Mouse (Mus musculus): ENCODE measurements at regions not wholly inside any gene's neighbourhood (a gene's known extent, or its start where the extent isn't known, plus 50 kb on each side); places are given as distances from the start of the nearest gene placed in this dataset.

DNA sequence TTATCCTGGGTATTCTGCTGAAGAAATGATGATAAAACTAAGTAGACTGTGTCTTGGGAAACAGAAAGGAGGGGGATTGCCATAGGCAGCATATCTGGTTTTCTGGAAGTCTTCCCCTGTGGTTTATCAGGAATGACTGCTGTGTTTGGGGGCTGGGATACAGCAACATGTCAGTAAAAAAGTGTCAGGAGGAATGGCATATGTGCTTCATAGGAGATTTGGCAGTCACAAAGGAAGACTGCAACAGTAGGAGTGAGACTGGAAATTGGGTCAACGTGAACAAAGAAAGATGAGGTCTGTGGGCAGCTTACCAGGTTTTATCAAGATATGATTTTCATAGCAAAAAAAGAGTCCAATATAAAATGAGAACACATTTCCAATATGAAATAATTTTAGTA, 641.1 kb upstream of the Nrxn1 start:
- Histone ChIP-seq H3K36me3 (ENCODE audit: control insufficient read depth, insufficient read depth) (no peaks in the 10 kb centered on the region), H3ac (ENCODE audit: control insufficient read depth, insufficient read length) (no peak overlapping the region), H3K27me3 (ENCODE audit: control insufficient read depth, insufficient read depth, insufficient read length) (no peaks in the 10 kb centered on the region), H3K4me2 (ENCODE audit: low read depth) (no peak overlapping the region), H3K79me2 (ENCODE audit: control insufficient read depth, insufficient read depth) (no peaks in the 10 kb centered on the region), H3K4me3 (no peak overlapping the region)
- TF ChIP-seq MYOG (IDR thresholded peaks at IDR 0.05; ENCODE audit: control insufficient read depth in 1 of 3, insufficient read depth in 1 of 3, insufficient read length in 2 of 3, low read depth in 2 of 3) (no peak), SRF (IDR thresholded peaks at IDR 0.05; ENCODE audit: control insufficient read depth, insufficient read length, low read depth) (no peak), MAX (IDR thresholded peaks at IDR 0.05; ENCODE audit: low read depth) (no peak), POLR2A (IDR thresholded peaks at IDR 0.05; ENCODE audit: insufficient read length, low read depth) (no peak), TCF3 (IDR thresholded peaks at IDR 0.05; ENCODE audit: insufficient read length, low read depth) (no peak), POLR2AphosphoS2 (IDR thresholded peaks at IDR 0.05; ENCODE audit: insufficient read length, low read depth) (no peak), USF1 (IDR thresholded peaks at IDR 0.05; ENCODE audit: low read depth) (no peak), E2F4 (IDR thresholded peaks at IDR 0.05; ENCODE audit: insufficient read depth) (no peak), REST (IDR thresholded peaks at IDR 0.05; ENCODE audit: insufficient read depth, insufficient read length) (no peak), CEBPB (IDR thresholded peaks at IDR 0.05; ENCODE audit: insufficient read depth, poor library complexity, severe bottlenecking) (no peak), TCF12 (IDR thresholded peaks at IDR 0.05; ENCODE audit: insufficient read depth, poor library complexity, severe bottlenecking) (no peak), MYOD1 (IDR thresholded peaks at IDR 0.05; ENCODE audit: control insufficient read depth in 1 of 3, insufficient read length in 2 of 3, low read depth in 2 of 3) (no peak)

DNA sequence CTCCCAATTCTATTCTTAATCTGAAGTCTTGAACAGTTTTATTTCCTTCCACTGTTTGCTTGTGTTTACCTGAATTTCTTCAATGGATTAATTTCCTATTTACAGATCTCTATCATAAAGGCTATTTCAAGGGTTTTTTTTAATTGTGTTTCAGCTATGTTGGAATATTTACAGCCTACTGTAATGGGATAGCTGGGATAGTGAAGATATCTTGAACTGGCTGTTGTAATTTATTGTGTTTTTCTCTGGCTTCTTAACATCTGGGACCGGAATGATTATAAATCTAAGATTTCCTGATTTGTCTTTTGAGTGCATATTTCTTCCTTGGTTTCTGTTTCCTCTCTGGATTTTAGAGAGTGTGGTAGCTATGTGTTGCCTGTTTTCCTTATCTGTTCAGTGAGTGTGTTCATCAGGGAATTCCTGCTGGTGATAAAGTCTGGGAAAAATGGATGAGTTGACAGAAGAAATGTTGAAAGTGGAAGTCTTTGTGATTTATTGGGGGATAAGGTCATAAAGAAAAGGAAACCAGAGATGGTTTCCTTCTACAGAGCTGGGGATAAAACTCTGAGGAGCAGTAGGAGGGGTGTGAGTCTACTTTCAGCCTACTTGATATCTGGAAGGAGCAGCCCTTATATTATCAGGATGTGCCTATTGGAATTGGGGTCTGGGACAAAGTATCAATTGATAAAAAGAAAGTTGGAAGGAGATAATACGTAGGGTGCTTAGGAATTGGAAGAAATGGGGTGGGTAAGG, 640.5 kb upstream of the Nrxn1 start:
- Histone ChIP-seq H3K79me2 (ENCODE audit: control insufficient read depth, insufficient read depth) (no peaks in the 10 kb centered on the region), H3K36me3 (ENCODE audit: control insufficient read depth, insufficient read depth) (no peaks in the 10 kb centered on the region), H3ac (ENCODE audit: control insufficient read depth, insufficient read length) (no peak overlapping the region), H3K4me3 (no peak overlapping the region), H3K4me2 (ENCODE audit: low read depth) (no peak overlapping the region), H3K27me3 (ENCODE audit: control insufficient read depth, insufficient read depth, insufficient read length) (no peaks in the 10 kb centered on the region)
- TF ChIP-seq TCF3 (IDR thresholded peaks at IDR 0.05; ENCODE audit: insufficient read length, low read depth) (no peak), MYOG (IDR thresholded peaks at IDR 0.05; ENCODE audit: control insufficient read depth in 1 of 3, insufficient read depth in 1 of 3, insufficient read length in 2 of 3, low read depth in 2 of 3) (no peak), TCF12 (IDR thresholded peaks at IDR 0.05; ENCODE audit: insufficient read depth, poor library complexity, severe bottlenecking) (no peak), POLR2AphosphoS2 (IDR thresholded peaks at IDR 0.05; ENCODE audit: insufficient read length, low read depth) (no peak), POLR2A (IDR thresholded peaks at IDR 0.05; ENCODE audit: insufficient read length, low read depth) (no peak), SRF (IDR thresholded peaks at IDR 0.05; ENCODE audit: control insufficient read depth, insufficient read length, low read depth) (no peak), MAX (IDR thresholded peaks at IDR 0.05; ENCODE audit: low read depth) (no peak), REST (IDR thresholded peaks at IDR 0.05; ENCODE audit: insufficient read depth, insufficient read length) (no peak), USF1 (IDR thresholded peaks at IDR 0.05; ENCODE audit: low read depth) (no peak), E2F4 (IDR thresholded peaks at IDR 0.05; ENCODE audit: insufficient read depth) (no peak), MYOD1 (IDR thresholded peaks at IDR 0.05; ENCODE audit: control insufficient read depth in 1 of 3, insufficient read length in 2 of 3, low read depth in 2 of 3) (no peak), CEBPB (IDR thresholded peaks at IDR 0.05; ENCODE audit: insufficient read depth, poor library complexity, severe bottlenecking) (no peak)

DNA sequence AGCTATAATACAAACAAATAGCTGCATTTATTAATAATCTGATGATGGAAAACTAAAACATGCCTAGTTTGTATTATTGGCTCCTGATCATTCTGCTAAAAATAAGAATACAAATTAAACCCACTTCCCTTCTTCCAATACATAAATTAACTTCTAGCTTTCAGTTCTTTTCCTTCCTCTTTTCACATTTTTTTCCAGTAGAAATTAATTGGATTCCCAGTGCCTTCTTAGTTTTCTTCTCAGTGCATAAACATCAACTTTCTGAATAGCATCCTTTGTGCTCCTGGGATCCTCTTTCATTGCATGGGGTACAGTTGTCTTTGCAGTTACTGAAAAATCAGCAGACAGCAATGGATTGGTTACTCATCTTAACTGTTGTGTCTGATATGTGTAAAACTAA, 617.5 kb upstream of the Nrxn1 start:
- no peaks in the 10 kb centered on the region for H3K36me3 ChIP-seq (ENCODE audit: control insufficient read depth, insufficient read depth)
- H3K4me3 ChIP-seq = no peak overlapping the region
- TF ChIP-seq REST (IDR thresholded peaks at IDR 0.05; ENCODE audit: insufficient read depth, insufficient read length) (no peak), TCF12 (IDR thresholded peaks at IDR 0.05; ENCODE audit: insufficient read depth, poor library complexity, severe bottlenecking) (no peak), USF1 (IDR thresholded peaks at IDR 0.05; ENCODE audit: low read depth) (no peak), TCF3 (IDR thresholded peaks at IDR 0.05; ENCODE audit: insufficient read length, low read depth) (no peak), SRF (IDR thresholded peaks at IDR 0.05; ENCODE audit: control insufficient read depth, insufficient read length, low read depth) (no peak)

DNA sequence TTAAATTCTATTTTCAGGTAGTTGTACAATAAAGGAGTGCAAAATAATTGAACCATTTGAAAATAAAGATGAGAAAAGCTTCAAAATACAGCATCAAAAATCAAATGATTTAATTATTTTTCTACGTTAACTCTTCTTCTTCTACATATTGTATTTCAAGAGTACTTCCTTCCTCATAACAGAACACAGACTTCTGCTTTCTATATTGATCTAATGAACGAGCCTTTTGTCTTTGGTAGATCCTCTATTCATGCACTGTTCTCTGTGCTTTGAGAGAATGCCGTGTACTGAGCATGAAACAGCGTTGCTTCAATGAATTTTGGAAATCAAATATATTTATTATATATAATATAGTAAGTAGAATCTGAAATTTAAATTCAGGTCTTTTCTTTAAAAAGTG, 598.2 kb upstream of the Nrxn1 start:
- TF ChIP-seq MYOG (IDR thresholded peaks at IDR 0.05; ENCODE audit: control insufficient read depth in 1 of 3, insufficient read depth in 1 of 3, insufficient read length in 2 of 3, low read depth in 2 of 3) (no peak), POLR2AphosphoS2 (IDR thresholded peaks at IDR 0.05; ENCODE audit: insufficient read length, low read depth) (no peak), USF1 (IDR thresholded peaks at IDR 0.05; ENCODE audit: low read depth) (no peak), SRF (IDR thresholded peaks at IDR 0.05; ENCODE audit: control insufficient read depth, insufficient read length, low read depth) (no peak), MYOD1 (IDR thresholded peaks at IDR 0.05; ENCODE audit: control insufficient read depth in 1 of 3, insufficient read length in 2 of 3, low read depth in 2 of 3) (no peak), TCF3 (IDR thresholded peaks at IDR 0.05; ENCODE audit: insufficient read length, low read depth) (no peak), E2F4 (IDR thresholded peaks at IDR 0.05; ENCODE audit: insufficient read depth) (no peak), MAX (IDR thresholded peaks at IDR 0.05; ENCODE audit: low read depth) (no peak), TCF12 (IDR thresholded peaks at IDR 0.05; ENCODE audit: insufficient read depth, poor library complexity, severe bottlenecking) (no peak), REST (IDR thresholded peaks at IDR 0.05; ENCODE audit: insufficient read depth, insufficient read length) (no peak), CEBPB (IDR thresholded peaks at IDR 0.05; ENCODE audit: insufficient read depth, poor library complexity, severe bottlenecking) (no peak), POLR2A (IDR thresholded peaks at IDR 0.05; ENCODE audit: insufficient read length, low read depth) (no peak)
- Histone ChIP-seq H3K4me2 (ENCODE audit: low read depth) (no peak overlapping the region), H3K79me2 (ENCODE audit: control insufficient read depth, insufficient read depth) (no peaks in the 10 kb centered on the region), H3K36me3 (ENCODE audit: control insufficient read depth, insufficient read depth) (no peaks in the 10 kb centered on the region), H3ac (ENCODE audit: control insufficient read depth, insufficient read length) (no peak overlapping the region), H3K4me3 (no peak overlapping the region), H3K27me3 (ENCODE audit: control insufficient read depth, insufficient read depth, insufficient read length) (no peaks in the 10 kb centered on the region)

More for the DNA sequence above, 617.5 kb upstream of the Nrxn1 start:
- Histone ChIP-seq H3K27me3 (ENCODE audit: control insufficient read depth, insufficient read depth, insufficient read length) (no peaks in the 10 kb centered on the region), H3K79me2 (ENCODE audit: control insufficient read depth, insufficient read depth) (no peaks in the 10 kb centered on the region), H3ac (ENCODE audit: control insufficient read depth, insufficient read length) (no peak overlapping the region), H3K4me2 (ENCODE audit: low read depth) (no peak overlapping the region)
